Mouse (Mus musculus): ENCODE measurements around the gene Banf2.

GRCm38 (mm10) chr2:144101463-144101961, 68.7 kb downstream of the Banf2 start:
- TF ChIP-seq ZC3H11A (IDR thresholded peaks at IDR 0.05; ENCODE audit: borderline replicate concordance, low read depth, low read length) (no peak), MAFK (IDR thresholded peaks at IDR 0.05; ENCODE audit: insufficient read depth, low read depth, low read length) (no peak)

All from ES-E14 (cell line).